Mouse (Mus musculus) urinary bladder, postnatal 25 days (tissue): ENCODE measurements around the gene Gnb3.
"Not testable (repeated sequence)": the region's sequence is repeated elsewhere in the genome, so short reads cannot be mapped to it uniquely, and the experiment has no call there.

Source experiments
- DNase-seq: peaks from one replicate; pipeline ENCODE4 v3.0.0; 2022; ENCODE audit warnings: low spot score

The Gnb3 gene

DNA sequence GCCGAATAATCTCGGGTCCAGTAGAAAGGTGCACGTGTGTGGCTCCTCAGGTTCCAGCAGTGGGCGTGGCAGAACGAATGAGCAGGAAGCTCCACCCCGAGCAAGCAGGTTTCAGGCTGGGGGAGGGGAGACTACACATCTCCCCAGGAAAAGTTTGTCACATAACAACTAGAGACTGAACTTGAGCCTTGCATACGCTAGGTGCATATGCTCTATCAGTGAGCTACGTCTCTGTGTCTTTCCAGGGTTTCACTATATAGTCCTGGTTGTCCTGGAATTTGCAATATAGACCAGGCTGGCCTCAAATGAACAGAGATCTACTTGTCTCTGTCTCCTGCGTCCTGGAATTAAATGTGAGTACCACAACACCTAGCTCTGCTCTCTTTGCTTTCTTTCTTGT, 37.7 kb downstream of the Gnb3 start:
- DNase-seq = not testable (repeated sequence)

- DNase-seq = no peak
Observed at GRCm38 (mm10) chr6:124796200-124796599, 43.9 kb downstream of the Gnb3 start.

DNA sequence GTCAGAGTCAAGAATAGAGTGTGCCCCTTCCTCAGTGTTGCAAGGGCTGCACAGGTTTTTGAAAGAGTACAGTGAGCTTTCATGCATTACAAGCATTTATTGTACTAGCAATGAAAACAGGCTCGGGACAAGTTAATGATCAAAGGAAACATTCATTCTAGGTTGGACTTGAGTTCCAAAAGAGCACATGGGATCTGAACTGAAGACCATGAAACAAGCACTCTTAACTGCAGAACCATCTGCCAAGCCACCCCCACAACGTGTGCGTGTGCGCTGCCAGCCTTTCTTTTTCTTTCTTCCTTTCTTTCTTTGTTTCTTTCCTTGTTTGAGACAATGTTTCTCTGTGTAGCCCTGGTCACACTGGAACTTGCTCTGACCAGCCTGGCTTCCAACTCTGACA, 44.3 kb downstream of the Gnb3 start:
- no peak for DNase-seq

DNA sequence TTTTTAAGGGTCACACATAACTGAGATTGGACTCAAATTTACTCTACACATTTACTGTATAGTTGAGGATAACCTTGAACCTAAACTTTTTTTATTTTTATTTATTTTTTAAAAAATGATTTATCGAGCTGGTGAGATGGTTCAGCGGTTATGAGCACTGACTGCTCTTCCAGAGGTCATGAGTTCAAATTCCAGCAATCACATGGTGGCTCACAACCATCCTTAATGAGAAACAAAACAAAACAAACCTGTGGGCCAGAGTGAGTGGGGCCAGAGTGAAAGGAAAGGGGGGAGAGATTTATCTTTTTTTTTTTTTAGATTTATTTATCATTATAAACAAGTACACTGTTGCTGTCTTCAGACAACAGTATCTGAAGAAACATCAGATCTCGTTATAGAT, 48.2 kb downstream of the Gnb3 start:
- no peak for DNase-seq

DNA sequence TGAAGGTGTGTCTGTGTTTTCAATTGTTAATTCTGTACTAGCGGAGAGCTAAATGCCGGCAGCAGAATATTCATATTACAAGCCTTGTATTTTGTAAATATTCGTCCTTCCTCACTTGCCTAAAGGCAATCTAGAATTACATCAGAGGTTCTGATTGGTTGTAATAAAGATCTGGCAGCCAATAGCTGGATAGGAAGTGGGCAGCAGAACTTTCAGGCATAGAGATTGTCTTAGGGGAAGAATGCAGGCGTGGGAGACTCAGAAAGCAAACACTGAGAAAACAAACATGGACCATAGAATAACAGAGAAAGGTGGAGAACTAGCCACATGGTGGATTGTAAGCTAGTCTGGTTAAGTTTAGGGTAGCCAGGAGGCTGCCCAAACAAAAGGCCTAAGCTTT, 50.0 kb downstream of the Gnb3 start:
- no peak for DNase-seq

DNA sequence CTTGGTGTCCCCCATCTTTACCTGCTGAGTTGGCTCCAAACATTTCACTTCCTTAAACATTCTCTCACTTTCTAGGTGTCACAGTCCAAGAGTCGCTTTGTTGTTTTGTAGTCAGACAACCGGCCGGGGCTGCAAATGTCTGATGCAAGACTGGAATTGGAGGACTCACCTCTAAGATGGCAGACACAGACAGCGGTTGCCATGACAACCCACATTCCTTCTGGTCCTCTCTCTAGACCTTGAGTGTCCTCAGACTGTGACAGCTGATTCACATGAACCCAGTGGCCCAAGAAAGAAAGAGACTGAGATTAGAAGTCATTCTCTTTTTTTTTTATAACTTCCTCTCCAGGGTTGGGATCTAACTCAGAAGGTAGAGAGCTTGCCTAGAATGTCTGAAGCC, 50.6 kb downstream of the Gnb3 start:
- no peak for DNase-seq

GRCm38 (mm10) chr6:124787722-124788121, 52.4 kb downstream of the Gnb3 start:
- no peak for DNase-seq

DNA sequence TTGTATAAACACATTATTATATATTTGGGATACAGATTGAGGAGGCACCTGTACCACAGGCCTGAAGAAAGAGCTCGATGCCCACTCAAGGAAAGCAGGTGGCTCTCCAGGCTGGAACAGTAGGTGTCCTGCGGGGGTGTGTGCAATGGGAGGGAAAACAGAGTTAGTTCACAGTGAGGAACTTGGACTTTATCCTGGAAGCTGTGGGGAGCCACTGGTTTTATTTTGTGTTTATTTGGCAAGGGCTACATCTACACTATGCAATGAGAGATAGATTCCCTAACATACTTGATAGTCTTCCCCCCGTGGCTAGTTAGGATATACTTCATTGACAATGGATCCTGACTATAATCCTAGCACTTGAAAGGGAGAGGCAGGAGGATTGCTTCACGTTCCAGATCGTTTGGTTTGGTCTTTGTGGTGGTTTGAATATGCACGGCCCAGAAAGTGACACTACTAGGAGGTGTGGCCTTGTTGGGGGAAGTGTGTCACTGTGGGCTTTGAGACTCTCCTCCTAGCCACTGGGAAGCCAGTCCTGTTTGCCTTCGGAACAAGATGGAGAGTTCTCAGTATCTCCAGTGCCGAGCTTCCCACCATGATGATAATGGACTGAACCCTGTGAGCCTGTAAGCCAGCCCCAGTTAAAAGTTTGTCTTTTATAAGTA, 53.2 kb downstream of the Gnb3 start:
- no peak for DNase-seq
